Mouse (Mus musculus) lung, postnatal 0 days (tissue): Measurements from ENCODE around the gene Hoxa2.

Experiments
- CTCF ChIP-seq: IDR thresholded peaks from 2 replicates; pipeline ENCODE4 v1.5.1; 2016; ENCODE audit warnings: antibody characterized with exemption, mild to moderate bottlenecking
- EP300 ChIP-seq: IDR thresholded peaks from 2 replicates; pipeline ENCODE4 v1.6.1; 2016; ENCODE audit warnings: antibody characterized with exemption, mild to moderate bottlenecking, control low read depth

DNA sequence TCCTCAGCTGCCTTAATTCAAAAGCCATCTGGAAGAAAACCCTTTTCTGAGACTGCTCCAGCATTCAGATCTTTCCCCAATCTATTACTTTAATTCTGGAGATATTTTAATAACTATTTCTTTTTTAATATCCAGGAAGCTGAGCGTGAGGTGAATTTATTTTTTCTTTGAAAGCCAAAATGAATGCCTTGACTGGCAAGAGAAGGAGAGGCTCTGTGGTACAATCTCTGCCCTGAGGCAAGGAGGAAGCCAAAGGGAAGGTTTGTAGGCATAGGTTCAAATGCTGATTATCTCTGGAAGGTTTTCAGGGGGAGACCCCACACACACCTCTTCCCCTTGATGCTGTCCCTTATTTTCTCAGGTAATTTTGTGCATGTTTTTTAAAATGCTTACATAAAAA, 2.5 kb upstream of the Hoxa2 start:
- TF ChIP-seq CTCF: no peak
- no peak for TF ChIP-seq EP300
